Mouse (Mus musculus) small intestine, adult 2 months (tissue): Measurements from ENCODE around the gene Boll. TPM values are rescaled to one million over a fixed set of nuclear protein-coding genes. Genes with fewer than 3 reads are reported as not detected.

Source experiments
- H3K27ac ChIP-seq: fragments of 200-500 bp; 2 replicates; pipeline ENCODE4 v1.5.1; 2012; ENCODE audit warnings: low read depth, low read length, control low read depth, inconsistent platforms; ENCODE audit not compliant: insufficient read depth
- H3K27me3 ChIP-seq: fragments of 200-500 bp; 2 replicates; pipeline ENCODE4 v1.6.1; 2012; ENCODE audit warnings: mild to moderate bottlenecking, moderate library complexity, low read length, inconsistent platforms; ENCODE audit not compliant: control insufficient read depth, insufficient read depth
- H3K36me3 ChIP-seq: fragments of 200-500 bp; 2 replicates; pipeline ENCODE4 v1.6.1; 2012; ENCODE audit warnings: mild to moderate bottlenecking, low read length, control low read depth, inconsistent platforms; ENCODE audit not compliant: control insufficient read depth, insufficient read depth
- H3K4me1 ChIP-seq: fragments of 200-500 bp; 2 replicates; pipeline ENCODE4 v1.6.1; 2012; ENCODE audit warnings: low read length, inconsistent platforms, mixed read lengths; ENCODE audit not compliant: control insufficient read depth, insufficient read depth, insufficient read length
- H3K4me3 ChIP-seq: fragments of 200-500 bp; 2 replicates; pipeline ENCODE4 v1.5.1; 2012; ENCODE audit warnings: low read depth, mild to moderate bottlenecking, control low read depth, inconsistent platforms, low read length, moderate library complexity
- CTCF ChIP-seq: fragments of 200-500 bp; IDR thresholded peaks from 2 replicates; pipeline ENCODE4 v1.5.1; 2012; ENCODE audit warnings: low read depth, mild to moderate bottlenecking, control low read depth, inconsistent platforms, low read length, moderate library complexity, mixed read lengths; ENCODE audit not compliant: insufficient replicate concordance, insufficient read length; ENCODE audit errors: extremely low read depth
- POLR2A ChIP-seq: fragments of 200-500 bp; IDR thresholded peaks from 2 replicates; pipeline ENCODE4 v1.6.1; 2012; ENCODE audit warnings: low read depth, mild to moderate bottlenecking, control low read depth, inconsistent platforms, low read length, moderate library complexity
- WGBS: fragments of 180-500 bp; shearing (Covaris S2); methylation state at CpG from one replicate; pipeline ENCODE4 v1.1.7; 2018; 5-methylcytosine and 5-hydroxymethylcytosine counted together
- polyA plus RNA-seq: library from polyadenylated mRNA; depleted of rRNA; stranded (reverse); fragments of >200 nt; gene quantifications from 2 replicates; pipeline ENCODE4 v1.2.3, GENCODE M21; 2012; rRNA removed

Gene Boll
- not detected in 2 replicates for polyA plus RNA-seq

GRCm38 (mm10) chr1:55363044-55363565, at the start of gene Boll:
Gene Boll (minus strand): TSS chr1:55363469.
- TF ChIP-seq POLR2A = no peak
- peak; percentile 49; the same call in 1 of the 2 replicates for TF ChIP-seq CTCF
- Histone ChIP-seq H3K4me1 (no peaks in the 10 kb centered on the region; the same call in 1 of the 2 replicates), H3K4me3 (peak within 1 kb of the TSS; percentile 69), H3K36me3 (no peaks in the 10 kb centered on the region), H3K27ac (no peak within 1 kb of the TSS), H3K27me3 (peaks cover 10% of the 10 kb centered on the region; the same call in 1 of the 2 replicates)
- WGBS = 17% methylated on average over 63 of the region's 68 CpGs

DNA sequence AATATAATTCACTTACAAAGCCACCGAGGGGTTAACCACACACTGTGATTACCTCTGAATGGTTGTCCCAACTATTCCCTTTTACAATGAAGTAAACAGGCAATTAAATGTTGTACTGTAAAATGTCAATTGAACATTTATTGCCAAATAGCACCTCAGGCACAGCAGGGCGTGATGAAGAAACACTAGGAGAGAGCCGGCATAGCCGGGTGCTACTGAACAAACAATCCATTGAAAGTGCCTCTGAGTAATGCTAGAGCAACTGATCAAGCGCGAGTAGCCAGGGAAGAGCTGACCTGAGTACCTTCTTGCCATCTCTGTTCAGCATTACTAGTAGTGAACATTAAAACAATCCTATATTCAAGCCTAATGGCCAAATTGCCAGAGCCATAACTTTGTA, 49.3 kb upstream of the Boll start:
- H3K36me3 ChIP-seq = no peaks in the 10 kb centered on the region
- no peaks in the 10 kb centered on the region for H3K4me1 ChIP-seq
- H3K4me3 ChIP-seq = no peak overlapping the region
- 26% methylated on average over 6 of the region's 6 CpGs for WGBS
- TF ChIP-seq CTCF = no peak
- no peak for TF ChIP-seq POLR2A
- H3K27me3 ChIP-seq = no peaks in the 10 kb centered on the region
- no peak overlapping the region for H3K27ac ChIP-seq

DNA sequence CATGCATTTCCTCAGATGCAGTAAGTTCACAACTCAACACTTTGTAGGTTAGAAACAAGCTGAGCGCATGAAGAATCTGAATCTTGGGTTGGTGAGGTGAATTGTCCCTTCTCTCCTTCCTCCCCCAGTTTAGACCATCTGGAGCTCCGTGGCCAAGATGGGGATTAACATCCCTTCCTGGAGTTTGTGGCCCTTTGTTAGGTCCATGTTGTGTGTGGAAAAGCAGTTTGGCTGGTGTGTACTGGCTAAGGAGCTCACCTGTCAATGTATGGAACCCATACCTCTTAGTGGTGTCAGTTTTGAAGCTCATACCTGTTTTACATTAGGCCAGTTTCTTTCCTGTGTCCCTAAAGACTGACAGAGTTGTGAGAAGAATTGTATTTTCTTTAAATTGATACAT, 47.8 kb upstream of the Boll start:
- Histone ChIP-seq H3K4me3 (no peak overlapping the region), H3K27me3 (peaks cover 9% of the 10 kb centered on the region), H3K4me1 (peaks cover 5% of the 10 kb centered on the region; the same call in 1 of the 2 replicates), H3K27ac (no peak overlapping the region), H3K36me3 (no peaks in the 10 kb centered on the region)
- TF ChIP-seq POLR2A (no peak), CTCF (no peak)
- WGBS = 84% methylated on average over 2 of the region's 2 CpGs

- no peak for TF ChIP-seq POLR2A
- Histone ChIP-seq H3K27me3 (peaks cover 13% of the 10 kb centered on the region), H3K4me3 (no peak overlapping the region), H3K36me3 (no peaks in the 10 kb centered on the region), H3K4me1 (peaks cover 5% of the 10 kb centered on the region; the same call in 1 of the 2 replicates), H3K27ac (no peak overlapping the region)
- 68% methylated on average over 2 of the region's 2 CpGs for WGBS
Observed at GRCm38 (mm10) chr1:55410670-55411069, 47.4 kb upstream of the Boll start.

GRCm38 (mm10) chr1:55406531-55407375, 43.5 kb upstream of the Boll start:
- Histone ChIP-seq H3K4me3 (peak overlapping the region; percentile 77), H3K27me3 (peaks cover 16% of the 10 kb centered on the region), H3K4me1 (peaks cover 5% of the 10 kb centered on the region; the same call in 1 of the 2 replicates), H3K27ac (no peak overlapping the region), H3K36me3 (no peaks in the 10 kb centered on the region)
- TF ChIP-seq CTCF (no peak), POLR2A (no peak)
- WGBS = 6% methylated on average over 35 of the region's 35 CpGs

GRCm38 (mm10) chr1:55406023-55406413, 42.7 kb upstream of the Boll start:
- no peak overlapping the region for H3K27ac ChIP-seq
- TF ChIP-seq CTCF = no peak
- TF ChIP-seq POLR2A = no peak
- no peaks in the 10 kb centered on the region for H3K36me3 ChIP-seq
- peaks cover 16% of the 10 kb centered on the region for H3K27me3 ChIP-seq
- under 1% methylated on average over 42 of the region's 42 CpGs for WGBS
- H3K4me1 ChIP-seq = peaks cover 5% of the 10 kb centered on the region; the same call in 1 of the 2 replicates
- H3K4me3 ChIP-seq = peak overlapping the region; percentile 77

GRCm38 (mm10) chr1:55405272-55406022, 42.2 kb upstream of the Boll start, which contains the start of gene Plcl1:
Gene Plcl1 (plus strand): TSS chr1:55405921.
- peaks cover 16% of the 10 kb centered on the region for H3K27me3 ChIP-seq
- TF ChIP-seq CTCF = no peak
- TF ChIP-seq POLR2A = no peak
- H3K27ac ChIP-seq = no peak within 1 kb of the TSS
- peaks cover 5% of the 10 kb centered on the region; the same call in 1 of the 2 replicates for H3K4me1 ChIP-seq
- H3K36me3 ChIP-seq = no peaks in the 10 kb centered on the region
- 2% methylated on average over 51 of the region's 51 CpGs for WGBS
- H3K4me3 ChIP-seq = peak within 1 kb of the TSS; percentile 77
